Mouse (Mus musculus): ENCODE data around the gene Pon3.

- TF ChIP-seq POLR2A (IDR thresholded peaks at IDR 0.05; ENCODE audit: extremely low read depth, insufficient read depth, low read length) (no peak), CTCF (IDR thresholded peaks at IDR 0.05; ENCODE audit: extremely low read depth, insufficient read depth, low read length) (no peak)
These were observed 76.9 kb downstream of the Pon3 start for GRCm38 (mm10) chr6:5179189-5179588.
